Mouse (Mus musculus) forebrain, embryonic 14.5 days (tissue): ENCODE measurements around the gene Krt19. TPM values are rescaled to one million over a fixed set of nuclear protein-coding genes. Genes with fewer than 3 reads are reported as not detected.
A peak's percentile ranks its signal among the peaks of the same experiment; 100 is the strongest.

Source experiments
- ATAC-seq: fragments of 200-750 bp; cut with Nextera tagmentation; 2 replicates; pipeline ENCODE4 v1.8.0; 2017; ENCODE audit warnings: mild to moderate bottlenecking, moderate library complexity
- DNase-seq: peaks from one replicate; pipeline ENCODE4 v3.0.0-alpha.2; 2015; ENCODE audit warnings: low spot score
- H3K27ac ChIP-seq: fragments of 300-500 bp; sonication (generic); 2 replicates; pipeline ENCODE4 v1.5.1; 2014; ENCODE audit warnings: low read depth, mild to moderate bottlenecking, control low read depth, low read length, moderate library complexity
- H3K27me3 ChIP-seq: fragments of 300-500 bp; sonication (generic); replicated peaks from 2 replicates; pipeline ENCODE4 v1.6.1; 2014; ENCODE audit warnings: low read length, control low read depth, mixed read lengths; ENCODE audit not compliant: control insufficient read depth, insufficient read depth
- H3K36me3 ChIP-seq: fragments of 300-500 bp; sonication (generic); 2 replicates; pipeline ENCODE4 v1.6.1; 2014; ENCODE audit warnings: low read length, control low read depth; ENCODE audit not compliant: control insufficient read depth, insufficient read depth
- H3K4me1 ChIP-seq: fragments of 300-500 bp; sonication (generic); 2 replicates; pipeline ENCODE4 v1.6.1; 2014; ENCODE audit warnings: antibody characterized with exemption, low read length, control low read depth; ENCODE audit not compliant: control insufficient read depth, insufficient read depth
- H3K4me2 ChIP-seq: fragments of 300-500 bp; sonication (generic); 2 replicates; pipeline ENCODE4 v1.6.1; 2014; ENCODE audit warnings: mild to moderate bottlenecking, control low read depth, low read length
- H3K4me3 ChIP-seq: fragments of 300-500 bp; sonication (generic); 2 replicates; pipeline ENCODE4 v1.5.1; 2014; ENCODE audit warnings: low read depth, low read length, control low read depth
- H3K9ac ChIP-seq: fragments of 300-500 bp; sonication (generic); 2 replicates; pipeline ENCODE4 v1.6.1; 2014; ENCODE audit warnings: mild to moderate bottlenecking, low read length, control low read depth, moderate library complexity
- H3K9me3 ChIP-seq: fragments of 300-500 bp; sonication (generic); replicated peaks from 2 replicates; pipeline ENCODE4 v1.6.1; 2016; ENCODE audit warnings: low read length, control low read depth, mixed read lengths; ENCODE audit not compliant: control insufficient read depth
- WGBS: fragments of 180-500 bp; shearing (Covaris S2); extraction: QIAGEN DNeasy Blood & Tissue Kit; methylation state at CpG from one replicate; pipeline ENCODE4 v1.1.7; 2014; 5-methylcytosine and 5-hydroxymethylcytosine counted together
- polyA plus RNA-seq: library from polyadenylated mRNA; unstranded; fragments of >200 nt; fragmentation: Nextera tagmentation; extraction: Ambion mirVana; gene quantifications from 2 replicates; pipeline ENCODE4 v1.2.1, GENCODE M21; 2014

Gene Krt19
- polyA plus RNA-seq: 0.22 and 1.2 TPM in 2 replicates

GRCm38 (mm10) chr11:100148615-100149330 is at the start of gene Krt19:
TSS of gene Krt19 (minus strand) at chr11:100148665.
- H3K36me3 ChIP-seq: no peaks in the 10 kb centered on the region
- no peak within 1 kb of the TSS for H3K4me3 ChIP-seq
- no peaks in the 10 kb centered on the region; the same call in 1 of the 2 replicates for H3K4me1 ChIP-seq
- no peak within 1 kb of the TSS for H3K27ac ChIP-seq
- no peak within 1 kb of the TSS for H3K4me2 ChIP-seq
- DNase-seq (no peak), ATAC-seq (no peak)
- no peak within 1 kb of the TSS for H3K9ac ChIP-seq
- WGBS: 46% methylated on average over 9 of the region's 9 CpGs
- peaks cover 23% of the 10 kb centered on the region for H3K27me3 ChIP-seq
- H3K9me3 ChIP-seq: no peaks in the 10 kb centered on the region

- Histone ChIP-seq H3K4me3 (no peak within 1 kb of the TSS), H3K9me3 (no peaks in the 10 kb centered on the region), H3K27me3 (no peaks in the 10 kb centered on the region), H3K27ac (no peak within 1 kb of the TSS), H3K4me1 (no peaks in the 10 kb centered on the region), H3K4me2 (no peak within 1 kb of the TSS), H3K36me3 (no peaks in the 10 kb centered on the region), H3K9ac (no peak within 1 kb of the TSS)
- ATAC-seq (no peak), DNase-seq (no peak)
- 70% methylated on average over 9 of the region's 9 CpGs for WGBS
Measured at GRCm38 (mm10) chr11:100192992-100193391, 44.5 kb upstream of the Krt19 start, which contains the start of gene Krt9. TSS of gene Krt9 (minus strand) at chr11:100193246.

- 97% methylated on average over 3 of the region's 3 CpGs for WGBS
- DNase-seq: no peak
- Histone ChIP-seq H3K27me3 (no peaks in the 10 kb centered on the region), H3K9ac (no peak overlapping the region), H3K9me3 (no peaks in the 10 kb centered on the region), H3K4me1 (no peaks in the 10 kb centered on the region), H3K4me2 (no peak overlapping the region), H3K36me3 (no peaks in the 10 kb centered on the region), H3K27ac (no peak overlapping the region), H3K4me3 (no peak overlapping the region)
- no peak for ATAC-seq
Measured at GRCm38 (mm10) chr11:100191820-100192219, 43.4 kb upstream of the Krt19 start.

GRCm38 (mm10) chr11:100186736-100187135 is 38.3 kb upstream of the Krt19 start:
- no peak for ATAC-seq
- H3K9me3 ChIP-seq: no peaks in the 10 kb centered on the region
- no peak overlapping the region for H3K4me2 ChIP-seq
- no peak for DNase-seq
- H3K36me3 ChIP-seq: no peaks in the 10 kb centered on the region
- H3K9ac ChIP-seq: no peak overlapping the region
- H3K4me1 ChIP-seq: no peaks in the 10 kb centered on the region
- H3K27me3 ChIP-seq: no peaks in the 10 kb centered on the region
- H3K27ac ChIP-seq: no peak overlapping the region
- 89% methylated on average over 8 of the region's 8 CpGs for WGBS
- no peak overlapping the region for H3K4me3 ChIP-seq

- no peak for ATAC-seq
- Histone ChIP-seq H3K9me3 (no peaks in the 10 kb centered on the region), H3K36me3 (no peaks in the 10 kb centered on the region), H3K4me3 (no peak overlapping the region), H3K27me3 (no peaks in the 10 kb centered on the region), H3K4me1 (no peaks in the 10 kb centered on the region), H3K4me2 (no peak overlapping the region), H3K27ac (no peak overlapping the region), H3K9ac (no peak overlapping the region)
- 80% methylated on average over 7 of the region's 7 CpGs for WGBS
- no peak for DNase-seq
Measured at GRCm38 (mm10) chr11:100181725-100182124, 33.3 kb upstream of the Krt19 start.

GRCm38 (mm10) chr11:100179260-100179659 is 30.8 kb upstream of the Krt19 start:
- no peak overlapping the region for H3K9ac ChIP-seq
- H3K27me3 ChIP-seq: no peaks in the 10 kb centered on the region
- H3K9me3 ChIP-seq: no peaks in the 10 kb centered on the region
- 79% methylated on average over 3 of the region's 3 CpGs for WGBS
- no peak overlapping the region for H3K27ac ChIP-seq
- H3K4me3 ChIP-seq: no peak overlapping the region
- H3K4me1 ChIP-seq: no peaks in the 10 kb centered on the region
- H3K4me2 ChIP-seq: no peak overlapping the region
- H3K36me3 ChIP-seq: no peaks in the 10 kb centered on the region
- ATAC-seq (no peak), DNase-seq (no peak)

GRCm38 (mm10) chr11:100178307-100178706 is 29.8 kb upstream of the Krt19 start:
- Histone ChIP-seq H3K4me1 (no peaks in the 10 kb centered on the region), H3K4me2 (no peak overlapping the region), H3K9me3 (no peaks in the 10 kb centered on the region), H3K27me3 (no peaks in the 10 kb centered on the region), H3K9ac (no peak overlapping the region), H3K27ac (no peak overlapping the region), H3K36me3 (no peaks in the 10 kb centered on the region), H3K4me3 (no peak overlapping the region)
- 80% methylated on average over 5 of the region's 5 CpGs for WGBS
- DNase-seq: peak; percentile 10
- no peak for ATAC-seq

- Histone ChIP-seq H3K27ac (no peak overlapping the region), H3K36me3 (no peaks in the 10 kb centered on the region), H3K4me2 (no peak overlapping the region), H3K9ac (no peak overlapping the region), H3K4me3 (no peak overlapping the region), H3K9me3 (no peaks in the 10 kb centered on the region), H3K4me1 (no peaks in the 10 kb centered on the region), H3K27me3 (no peaks in the 10 kb centered on the region)
- 86% methylated on average over 9 of the region's 9 CpGs for WGBS
- DNase-seq (no peak), ATAC-seq (no peak)
Measured at GRCm38 (mm10) chr11:100176791-100177190, 28.3 kb upstream of the Krt19 start.
